In the genomic region with DNA sequence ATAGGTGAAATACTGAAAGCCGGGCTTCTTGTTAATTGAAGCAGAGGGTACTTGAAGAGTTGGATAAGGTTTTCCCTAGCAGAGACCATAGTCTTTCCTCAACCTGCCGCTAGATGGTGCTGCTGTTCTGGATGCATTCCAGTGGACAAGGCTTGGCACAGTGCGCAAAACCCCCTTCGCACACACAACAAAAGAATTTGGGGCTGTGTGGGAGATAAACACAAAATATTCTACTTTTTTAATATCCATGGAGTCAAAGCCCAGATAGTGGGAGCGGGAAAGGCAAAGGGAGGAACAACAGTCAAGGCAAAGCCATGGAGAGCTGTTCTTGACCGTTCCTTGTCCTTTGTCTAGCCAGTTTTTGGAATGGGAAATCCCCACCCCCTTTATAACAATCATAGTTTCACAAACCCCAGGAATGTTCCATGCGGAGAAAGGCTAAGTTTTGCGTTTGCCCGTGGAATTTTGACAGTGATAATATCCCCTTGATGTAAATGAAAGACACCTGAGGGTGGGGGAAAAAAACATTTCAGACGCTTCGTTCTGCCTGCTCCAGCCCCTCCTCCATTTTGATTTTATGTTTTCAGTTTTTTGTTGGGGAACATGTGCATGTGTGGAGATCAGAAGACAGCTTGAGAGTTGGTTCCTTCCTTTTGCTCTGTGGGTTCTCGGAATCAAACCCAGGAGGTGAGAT, we compare ENCODE assay signal across 8 mouse cellular contexts. TPM values are rescaled to one million over a fixed set of nuclear protein-coding genes. Genes with fewer than 3 reads are reported as not detected.
DNase-seq lines count a peak whose midpoint lies in the region; ATAC-seq and TF ChIP-seq lines count a peak whose summit lies in the region.

No protein-coding gene starts in this region.

- peak; percentile 94 for TF ChIP-seq RAD21 in MEL (IDR thresholded peaks at IDR 0.05; ENCODE audit: low read depth, low read length)

- peaks cover 10 to 18% of the 10 kb centered on the region in 2 experiments for H3K36me3 ChIP-seq in MEL (ENCODE audit: control insufficient read depth in 1 of 2, insufficient read depth in 2 of 2, low read length in 2 of 2)
- H3K36me3 ChIP-seq in hindbrain, embryonic 11.5 days (ENCODE audit: control insufficient read depth, insufficient read depth, low read length) = no peaks in the 10 kb centered on the region

- peak; percentile 97 for DNase-seq in MEL (ENCODE audit: low read depth, low spot score)
- DNase-seq in cerebellum, adult 9-10 months = peak; percentile 91
- peak; percentile 95 for DNase-seq in hindbrain, embryonic 11.5 days (ENCODE audit: low spot score)
- DNase-seq in layer of hippocampus, postnatal 10 days (ENCODE audit: low spot score in 2 of 2) = peak; percentile 96 to 97
- peak; percentile 96 for DNase-seq in lung, postnatal 10 days
- peak; percentile 79 for DNase-seq in retina, adult 2 months (ENCODE audit: low read depth, low spot score)
- peak; percentile 88 for DNase-seq in thymus, postnatal 25 days

- peaks cover 6 to 12% of the 10 kb centered on the region in 2 experiments; a peak in 3 of 4 replicates for H3K4me1 ChIP-seq in MEL (ENCODE audit: control insufficient read depth in 1 of 2, insufficient read depth in 2 of 2, low read length in 2 of 2)
- peaks cover 5% of the 10 kb centered on the region; the same call in 1 of the 2 replicates for H3K4me1 ChIP-seq in hindbrain, embryonic 11.5 days (replicated peaks; ENCODE audit: control insufficient read depth, insufficient read depth, low read length)

- H3K9me3 ChIP-seq in MEL (replicated peaks; ENCODE audit: insufficient read depth, low read length) = no peaks in the 10 kb centered on the region
- H3K9me3 ChIP-seq in hindbrain, embryonic 11.5 days (ENCODE audit: control insufficient read depth, low read length) = no peaks in the 10 kb centered on the region

- H3K9ac ChIP-seq in MEL (ENCODE audit: control insufficient read depth, low read depth, low read length, poor library complexity, severe bottlenecking) = peak overlapping the region; percentile 85
- H3K9ac ChIP-seq in hindbrain, embryonic 11.5 days (ENCODE audit: low read depth, low read length) = no peak overlapping the region; the same call in 1 of the 2 replicates

- H3K79me2 ChIP-seq in MEL (ENCODE audit: control insufficient read depth, insufficient read depth, low read length, poor library complexity) = peaks cover 24% of the 10 kb centered on the region

- no peak for TF ChIP-seq EP300 in MEL (IDR thresholded peaks at IDR 0.05; ENCODE audit: low read depth in 1 of 2, low read length in 2 of 2)

- no peak for TF ChIP-seq POLR2A in MEL (IDR thresholded peaks at IDR 0.05; ENCODE audit: control insufficient read depth in 1 of 2, insufficient read depth in 1 of 2, low read depth in 1 of 2, low read length in 2 of 2, poor library complexity in 1 of 2)

- whole genome bisulfite sequencing in hindbrain, embryonic 11.5 days = 24% methylated on average over 12 of the region's 12 CpGs

- peak; percentile 95 to 98 (median 96) for TF ChIP-seq CTCF in MEL (IDR thresholded peaks at IDR 0.05 in 2 of 3, conservative IDR thresholded peaks at IDR 0.05 in 1 of 3; ENCODE audit: control insufficient read depth in 1 of 3, insufficient read depth in 1 of 3, low read depth in 2 of 3, low read length in 3 of 3, poor library complexity in 1 of 3, severe bottlenecking in 1 of 3)

- ATAC-seq in frontal cortex, adult (ENCODE audit: low TSS enrichment) = peak; percentile 20; the same call in 1 of the 2 replicates
- peak; percentile 34; the same call in 1 of the 2 replicates for ATAC-seq in hindbrain, embryonic 11.5 days (ENCODE audit: low FRiP score)

- peak overlapping the region; percentile 61 to 69 for H3K4me3 ChIP-seq in MEL (ENCODE audit: control insufficient read depth in 1 of 2, insufficient read depth in 1 of 2, low read depth in 2 of 2, low read length in 2 of 2)
- 0 out of 2 replicates have a peak overlapping the region, but pooled peaks have one; percentile 73 for H3K4me3 ChIP-seq in hindbrain, embryonic 11.5 days (ENCODE audit: low read depth, low read length)

- H3K27ac ChIP-seq in MEL (ENCODE audit: control insufficient read depth, low read depth, low read length) = no peak overlapping the region
- H3K27ac ChIP-seq in hindbrain, embryonic 11.5 days (ENCODE audit: low read depth, low read length) = no peak overlapping the region

- no peaks in the 10 kb centered on the region for H3K27me3 ChIP-seq in MEL (ENCODE audit: control insufficient read depth in 1 of 2, insufficient read depth in 2 of 2, low read length in 2 of 2)
- no peaks in the 10 kb centered on the region for H3K27me3 ChIP-seq in hindbrain, embryonic 11.5 days (ENCODE audit: control insufficient read depth, insufficient read depth, low read length)

- no peak overlapping the region for H3K4me2 ChIP-seq in hindbrain, embryonic 11.5 days (replicated peaks; ENCODE audit: low read depth, low read length)

TF ChIP-seq in MEL, 35 proteins besides CTCF, POLR2A, EP300 and RAD21:
- peak; percentile 30; the same call in 1 of the 2 replicates for TF ChIP-seq GATA1 (IDR thresholded peaks at IDR 0.05; ENCODE audit: low read depth, low read length)
- TF ChIP-seq NRF1 (IDR thresholded peaks at IDR 0.05; ENCODE audit: insufficient read depth, low read depth, low read length, poor library complexity, severe bottlenecking) = 0 out of 2 replicates have a peak, but pooled peaks have one; percentile 18
- peak; percentile 47; the same call in 1 of the 2 replicates for TF ChIP-seq MYC (IDR thresholded peaks at IDR 0.05; ENCODE audit: low read depth, low read length)
- TF ChIP-seq POLR2AphosphoS2 (IDR thresholded peaks at IDR 0.05; ENCODE audit: low read length) = no peak
- no peak for TF ChIP-seq TAL1 (IDR thresholded peaks at IDR 0.05; ENCODE audit: low read length)
- TF ChIP-seq SIN3A (IDR thresholded peaks at IDR 0.05; ENCODE audit: low read length) = peak; percentile 90
- 0 out of 2 replicates have a peak, but pooled peaks have one; percentile 44 for TF ChIP-seq TBP (IDR thresholded peaks at IDR 0.05; ENCODE audit: low read depth, low read length)
- TF ChIP-seq ZC3H11A (IDR thresholded peaks at IDR 0.05; ENCODE audit: low read depth, low read length) = peak; percentile 83
- peak; percentile 88 for TF ChIP-seq SMC3 (IDR thresholded peaks at IDR 0.05; ENCODE audit: low read depth, low read length)
- TF ChIP-seq MAX (IDR thresholded peaks at IDR 0.05; ENCODE audit: low read length) = 0 out of 2 replicates have a peak, but pooled peaks have one; percentile 22
- no peak for TF ChIP-seq CHD2 (IDR thresholded peaks at IDR 0.05; ENCODE audit: low read length)
- no peak for TF ChIP-seq KAT2A (conservative IDR thresholded peaks at IDR 0.05; ENCODE audit: low read depth, low read length)

RNA-seq across cellular contexts. Expression of a gene that starts 1.1 kb away (rescaled TPM):
- 121 and 147 TPM in 2 replicates for total RNA-seq in MEL (2012; rRNA removed)
- 100 to 1,000 TPM; 171 to 890 TPM for polyA plus RNA-seq in MEL (2012; ENCODE audit: insufficient read depth in 1 of 2, insufficient read length in 2 of 2, low read depth in 1 of 2, low replicate concordance in 2 of 2, missing spikeins in 1 of 2)
- polyA plus RNA-seq in hindbrain, embryonic 11.5 days (2014; fragmentation: Nextera tagmentation; extraction: Ambion mirVana) = 85.8 and 101 TPM in 2 replicates
- total RNA-seq in layer of hippocampus, postnatal 10 days (2021) = 10 to 100 TPM; 88.0 to 98.7 TPM

RNA-seq across cellular contexts. Expression of a gene that starts 2.6 kb away (rescaled TPM):
- total RNA-seq in MEL (2012; rRNA removed) = 0.19 TPM in 1 of 2 replicates, not detected in the other
- under 1 TPM in 1 of 2 experiments, not detected in 1; 0.13 TPM for polyA plus RNA-seq in MEL (2012; ENCODE audit: insufficient read depth in 1 of 2, insufficient read length in 2 of 2, low read depth in 1 of 2, low replicate concordance in 2 of 2, missing spikeins in 1 of 2)
- polyA plus RNA-seq in hindbrain, embryonic 11.5 days (2014; fragmentation: Nextera tagmentation; extraction: Ambion mirVana) = not detected in 2 replicates
- total RNA-seq in layer of hippocampus, postnatal 10 days (2021) = 1 to 10 TPM; 1.1 to 1.2 TPM

RNA-seq across cellular contexts. Expression of a gene that starts 10.8 kb away (rescaled TPM):
- 1,645 and 1,689 TPM in 2 replicates for total RNA-seq in MEL (2012; rRNA removed)
- 100 to 1,000 TPM; 114 to 634 TPM for polyA plus RNA-seq in MEL (2012; ENCODE audit: insufficient read depth in 1 of 2, insufficient read length in 2 of 2, low read depth in 1 of 2, low replicate concordance in 2 of 2, missing spikeins in 1 of 2)
- 891 and 905 TPM in 2 replicates for polyA plus RNA-seq in hindbrain, embryonic 11.5 days (2014; fragmentation: Nextera tagmentation; extraction: Ambion mirVana)
- total RNA-seq in layer of hippocampus, postnatal 10 days (2021) = 100 to 1,000 TPM; 492 to 501 TPM

RNA-seq across cellular contexts. Expression of a gene that starts 12.7 kb away (rescaled TPM):
- total RNA-seq in MEL (2012; rRNA removed) = not detected in 2 replicates
- under 1 TPM in 1 of 2 experiments, not detected in 1; 0.10 TPM for polyA plus RNA-seq in MEL (2012; ENCODE audit: insufficient read depth in 1 of 2, insufficient read length in 2 of 2, low read depth in 1 of 2, low replicate concordance in 2 of 2, missing spikeins in 1 of 2)
- polyA plus RNA-seq in hindbrain, embryonic 11.5 days (2014; fragmentation: Nextera tagmentation; extraction: Ambion mirVana) = 2.2 and 4.0 TPM in 2 replicates
- 1 to 10 TPM; 6.7 to 8.3 TPM for total RNA-seq in layer of hippocampus, postnatal 10 days (2021)

RNA-seq across cellular contexts. Expression of a gene that starts 12.9 kb away (rescaled TPM):
- total RNA-seq in MEL (2012; rRNA removed) = not detected in 2 replicates
- polyA plus RNA-seq in MEL (2012; ENCODE audit: insufficient read depth in 1 of 2, insufficient read length in 2 of 2, low read depth in 1 of 2, low replicate concordance in 2 of 2, missing spikeins in 1 of 2) = not detected
- polyA plus RNA-seq in hindbrain, embryonic 11.5 days (2014; fragmentation: Nextera tagmentation; extraction: Ambion mirVana) = 0.61 and 1.1 TPM in 2 replicates
- under 1 TPM; 0.69 to 0.76 TPM for total RNA-seq in layer of hippocampus, postnatal 10 days (2021)
